Mouse (Mus musculus) adrenal gland, adult 18-20 months (tissue): Measurements from ENCODE around the gene Mapkap1. TPM values are rescaled to one million over a fixed set of nuclear protein-coding genes. Genes with fewer than 3 reads are reported as not detected.

ENCODE experiments used
- DNase-seq, 2 experiments: peaks; one replicate each; pipeline ENCODE4 v3.0.0; 2021 to 2022; ENCODE audit warnings: low spot score in 2 of 2
- total RNA-seq, 2 experiments: library from RNA; stranded (reverse); gene quantifications; 1 replicate in 1 of 2; 2 replicates in 1 of 2; pipeline ENCODE4 v1.2.3; 2021

Mapkap1 gene
- total RNA-seq, 2 experiments from 2014 or later = 63.5 to 71.5 TPM

GRCm38 (mm10) chr2:34627328-34628226, 221.0 kb downstream of the Mapkap1 start:
- no peak for DNase-seq

GRCm38 (mm10) chr2:34628903-34629540, 222.5 kb downstream of the Mapkap1 start:
- DNase-seq = no peak

DNA sequence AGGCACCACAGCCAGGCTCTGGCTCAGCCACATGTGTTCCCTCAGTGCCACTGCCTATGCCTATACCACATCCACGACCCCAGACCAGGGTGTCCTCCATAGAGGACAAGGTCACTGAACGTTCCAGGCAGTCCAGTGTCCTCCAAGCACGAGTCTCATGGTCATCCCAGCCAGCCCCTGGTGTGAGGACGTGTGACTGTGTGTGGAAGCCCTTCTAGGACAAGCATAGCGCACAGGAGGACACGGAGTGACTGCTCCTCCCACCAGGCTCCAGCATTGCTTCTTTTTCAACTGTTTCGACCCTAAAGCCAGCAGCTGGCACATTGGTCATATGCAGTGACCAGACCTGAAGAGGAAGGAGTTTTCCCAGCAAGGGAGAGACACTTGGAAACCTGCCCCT, 223.2 kb downstream of the Mapkap1 start:
- no peak for DNase-seq

DNA sequence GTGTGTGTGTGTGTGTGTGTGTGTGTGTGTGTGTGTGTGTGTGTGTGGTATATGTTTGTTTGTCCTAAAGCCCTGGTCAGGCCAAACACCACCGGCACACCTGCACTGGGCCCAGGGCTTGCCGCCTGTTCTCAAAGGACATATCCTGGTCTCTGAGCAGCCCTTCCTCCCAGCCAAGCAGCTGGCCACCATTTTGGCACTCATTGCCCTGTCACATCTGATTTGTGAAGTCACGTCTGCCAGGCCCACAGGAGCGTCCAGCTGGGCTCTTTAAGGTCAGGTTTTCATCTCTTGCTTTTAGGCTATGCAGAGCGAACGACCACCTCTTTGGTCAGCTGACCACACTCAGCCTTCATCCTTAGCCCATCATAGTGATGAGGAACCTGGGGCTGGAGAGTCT, 223.9 kb downstream of the Mapkap1 start:
- no peak for DNase-seq

- no peak for DNase-seq
Measured at GRCm38 (mm10) chr2:34632051-34632450, 225.5 kb downstream of the Mapkap1 start.

DNA sequence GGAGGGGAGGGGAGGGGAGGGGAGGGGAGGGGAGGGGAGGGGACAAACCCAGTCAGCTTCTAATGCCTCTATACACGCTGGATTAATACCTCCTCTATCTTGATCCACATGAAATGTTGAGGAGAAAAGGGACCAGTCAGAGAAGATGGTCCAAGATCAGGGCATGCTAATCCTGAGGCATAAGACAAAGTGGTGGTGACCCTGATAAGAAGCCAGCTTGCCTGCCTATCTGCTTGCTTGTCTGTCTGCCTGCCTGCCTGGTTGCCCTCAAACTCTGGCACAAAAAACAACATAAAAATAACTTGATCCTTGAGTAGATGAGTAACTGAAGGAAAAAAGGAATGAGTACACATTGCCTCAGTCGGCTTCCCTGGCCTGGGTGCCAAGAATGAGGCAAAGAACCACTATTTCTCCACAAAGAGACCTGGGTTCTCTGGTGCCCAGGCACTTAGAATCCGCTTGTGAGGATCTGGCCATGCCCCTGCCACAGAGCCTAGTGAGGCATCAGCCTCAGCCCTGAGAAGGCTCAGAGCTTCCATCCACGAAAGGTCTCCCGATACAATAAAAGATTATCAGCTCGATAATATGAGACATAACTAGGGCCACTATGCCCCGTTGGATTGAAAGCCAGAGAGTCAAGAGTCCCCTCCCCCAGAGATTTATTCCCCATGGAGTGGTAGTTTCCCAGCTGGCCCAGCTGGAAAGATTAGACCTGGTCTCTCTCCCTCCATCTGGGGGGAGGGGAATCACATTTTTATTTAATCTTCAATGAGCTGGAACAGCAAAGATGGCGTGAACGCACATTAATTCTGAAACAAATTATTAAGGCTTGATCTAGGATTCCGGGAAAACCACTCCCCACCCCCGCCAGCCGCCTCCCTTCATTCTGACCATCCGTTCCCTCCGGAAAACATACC, 228.9 kb downstream of the Mapkap1 start:
- no peak for DNase-seq

- peak; percentile 87 to 89 for DNase-seq
Measured at GRCm38 (mm10) chr2:34638955-34639650, 232.5 kb downstream of the Mapkap1 start.

GRCm38 (mm10) chr2:34639725-34640124, 233.2 kb downstream of the Mapkap1 start:
- no peak for DNase-seq

- no peak for DNase-seq
Measured at GRCm38 (mm10) chr2:34642351-34642750, 235.8 kb downstream of the Mapkap1 start.

- no peak for DNase-seq
Measured at GRCm38 (mm10) chr2:34644571-34645526, 238.3 kb downstream of the Mapkap1 start.

GRCm38 (mm10) chr2:34645851-34646540, 239.4 kb downstream of the Mapkap1 start:
- peak; percentile 55 to 62 for DNase-seq

DNA sequence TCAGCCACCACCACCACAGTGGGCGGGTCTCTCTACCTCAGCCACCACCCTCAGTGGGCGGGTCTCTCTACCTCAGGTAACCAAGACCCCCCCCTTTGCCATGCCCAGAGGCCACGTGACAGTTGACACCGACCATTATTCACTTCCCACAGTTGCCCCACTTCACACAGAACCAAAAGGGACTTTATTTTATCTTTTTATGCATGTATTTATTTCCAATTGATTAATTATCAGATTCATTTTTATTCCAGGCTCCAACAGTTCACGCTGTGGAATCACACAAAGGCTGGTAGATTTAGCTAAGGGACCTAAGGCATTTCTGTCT, 239.9 kb downstream of the Mapkap1 start:
- no peak for DNase-seq

- DNase-seq = no peak
Measured at GRCm38 (mm10) chr2:34647410-34647809, 240.8 kb downstream of the Mapkap1 start.

DNA sequence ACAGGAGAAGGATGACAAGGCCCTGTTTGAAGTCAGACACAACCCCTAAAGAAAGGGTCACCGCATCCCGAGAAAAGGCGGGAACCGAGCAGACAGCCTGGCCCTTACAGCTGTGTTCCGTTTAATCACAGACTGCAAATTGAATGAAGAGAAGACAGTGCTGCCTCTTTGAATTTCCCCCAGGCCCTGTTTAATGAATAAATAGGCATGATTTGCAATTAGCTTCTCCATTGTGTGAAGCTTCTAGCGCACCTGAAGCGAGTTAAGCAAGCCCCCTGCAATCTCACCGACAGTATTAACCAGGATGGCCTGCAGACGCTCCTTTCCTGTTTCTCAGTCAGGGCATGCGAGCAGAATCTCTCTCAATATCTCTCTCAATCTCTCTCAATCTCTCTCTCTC, 261.2 kb downstream of the Mapkap1 start:
- DNase-seq = no peak

DNA sequence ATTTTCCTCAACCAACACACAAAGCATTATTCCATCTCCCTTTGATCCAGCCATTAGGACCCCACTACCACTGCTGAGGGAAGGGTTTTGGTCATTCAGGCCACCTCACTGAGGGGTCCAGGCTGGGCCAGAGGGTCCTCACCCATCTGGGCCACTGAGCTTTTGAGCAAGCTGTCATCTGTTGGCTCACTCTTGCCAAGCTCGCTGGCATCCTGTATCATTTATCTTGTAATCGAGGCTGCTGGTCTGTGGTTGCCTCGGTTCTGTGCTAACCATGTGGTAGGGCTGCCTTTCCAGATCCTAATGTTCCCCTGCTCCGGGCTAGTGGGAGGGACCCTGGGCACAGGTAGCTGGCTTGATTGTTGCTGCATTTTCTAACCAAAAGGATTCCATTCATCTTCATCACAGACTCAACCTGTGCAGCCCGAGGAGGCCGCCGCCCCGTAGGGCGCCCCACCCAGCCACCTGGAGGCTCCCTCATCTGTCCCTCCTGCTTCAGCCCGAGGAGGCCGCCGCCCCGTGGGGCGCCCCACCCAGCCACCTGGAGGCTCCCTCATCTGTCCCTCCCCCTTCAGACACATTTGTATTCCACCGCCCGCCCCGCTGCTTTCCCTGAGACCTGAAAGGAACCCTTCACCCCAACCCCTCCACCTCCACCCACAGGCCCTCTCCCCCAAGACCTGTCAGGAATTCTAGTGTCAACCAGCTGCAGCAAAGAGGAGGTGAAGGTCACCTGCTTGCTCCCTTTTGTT, 262.0 kb downstream of the Mapkap1 start:
- DNase-seq = no peak

GRCm38 (mm10) chr2:34669203-34669746, 262.7 kb downstream of the Mapkap1 start:
- no peak for DNase-seq

DNA sequence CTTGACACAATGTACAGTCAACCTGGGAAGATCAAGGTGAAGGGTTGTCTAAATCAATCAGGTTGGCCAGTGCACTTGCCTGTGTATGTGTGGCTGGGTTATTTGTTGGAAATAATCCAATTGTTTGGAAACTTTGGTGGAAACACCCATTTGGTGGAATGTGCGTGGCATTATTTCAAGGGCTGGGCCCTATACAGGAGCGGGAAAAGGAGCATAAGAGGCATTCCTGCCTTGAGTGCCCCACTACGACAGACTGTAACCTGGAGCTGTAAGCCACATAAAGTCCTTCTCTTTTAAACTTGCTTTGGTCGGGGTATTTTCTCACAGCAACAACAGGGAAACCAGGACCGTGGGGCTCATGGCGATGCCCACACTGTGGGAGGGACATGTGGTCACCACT, 263.9 kb downstream of the Mapkap1 start:
- DNase-seq = no peak

GRCm38 (mm10) chr2:34671385-34672026, 264.9 kb downstream of the Mapkap1 start:
- peak; percentile 27 to 30 for DNase-seq
